In genomic region chr6:79818114-79818513, GRCm38 (mm10) we compare ENCODE assay signal across 12 mouse cellular contexts. TPM values are rescaled to one million over a fixed set of nuclear protein-coding genes. Genes with fewer than 3 reads are reported as not detected.
DNase-seq lines count a peak whose midpoint lies in the region; ATAC-seq and TF ChIP-seq lines count a peak whose summit lies in the region.
"Had no signal": no experiment of that assay in that cellular context is flagged by ENCODE, and none has a peak within 500 bp of the region (broad histone marks: within the 10 kb centered on the region; RNA-seq: fewer than 3 reads in every experiment).

No protein-coding gene starts in this region.

- TF ChIP-seq POLR2A in limb, embryonic 14.5 days (IDR thresholded peaks at IDR 0.05; ENCODE audit: borderline replicate concordance, extremely low read depth, insufficient read depth, insufficient read length): no peak

- H3K4me1 ChIP-seq in hindbrain, embryonic 14.5 days (replicated peaks; ENCODE audit: control insufficient read depth, insufficient read depth, low read length): no peaks in the 10 kb centered on the region
- no peaks in the 10 kb centered on the region for H3K4me1 ChIP-seq in hindbrain, embryonic 10.5 days (replicated peaks)
- H3K4me1 ChIP-seq in limb, embryonic 14.5 days (ENCODE audit: control insufficient read depth, insufficient read depth, low read length): no peaks in the 10 kb centered on the region
- H3K4me1 ChIP-seq: megakaryocyte, embryonic 14.5 days had no signal

- peak; percentile 77; the same call in 1 of the 2 replicates for ATAC-seq in hindbrain, embryonic 14.5 days (ENCODE audit: low FRiP score)
- peak; percentile 67 for ATAC-seq in limb, embryonic 14.5 days (ENCODE audit: low FRiP score, low read depth)

- H3K4me2 ChIP-seq in hindbrain, embryonic 14.5 days (replicated peaks): no peak overlapping the region
- no peak overlapping the region for H3K4me2 ChIP-seq in limb, embryonic 14.5 days (replicated peaks; ENCODE audit: low read depth, low read length, severe bottlenecking)

- H3K36me3 ChIP-seq in hindbrain, embryonic 14.5 days (replicated peaks; ENCODE audit: control insufficient read depth, insufficient read depth): no peaks in the 10 kb centered on the region
- H3K36me3 ChIP-seq in hindbrain, embryonic 10.5 days: no peaks in the 10 kb centered on the region
- no peaks in the 10 kb centered on the region for H3K36me3 ChIP-seq in limb, embryonic 14.5 days (ENCODE audit: control insufficient read depth, insufficient read depth, low read length)

- H3K27me3 ChIP-seq in hindbrain, embryonic 14.5 days (ENCODE audit: control insufficient read depth, insufficient read depth, low read length): no peaks in the 10 kb centered on the region
- H3K27me3 ChIP-seq in hindbrain, embryonic 10.5 days (ENCODE audit: insufficient read depth, poor library complexity, severe bottlenecking): no peaks in the 10 kb centered on the region
- H3K27me3 ChIP-seq in limb, embryonic 14.5 days (ENCODE audit: control insufficient read depth, insufficient read depth, low read length): no peaks in the 10 kb centered on the region
- H3K27me3 ChIP-seq: megakaryocyte, embryonic 14.5 days had no signal

- no peak overlapping the region for H3K4me3 ChIP-seq in hindbrain, embryonic 14.5 days (replicated peaks; ENCODE audit: low read length)
- no peak overlapping the region for H3K4me3 ChIP-seq in hindbrain, embryonic 10.5 days
- H3K4me3 ChIP-seq in limb, embryonic 14.5 days (replicated peaks; ENCODE audit: low read length): no peak overlapping the region
- H3K4me3 ChIP-seq: megakaryocyte, embryonic 14.5 days had no signal

- DNase-seq in hindbrain, embryonic 14.5 days (ENCODE audit: low spot score): no peak
- DNase-seq in hindbrain, embryonic 10.5 days (ENCODE audit: low spot score): no peak
- DNase-seq in 3134 (ENCODE audit: extremely low read depth, insufficient read length, low spot score) (peak; percentile 15), 416B (ENCODE audit: low read depth) (peak; percentile 6)
- DNase-seq in limb, embryonic 14.5 days (ENCODE audit: low spot score): no peak
- no peak for DNase-seq in embryo, embryonic 9.5 days (ENCODE audit: extremely low spot score)
- DNase-seq in ovary, postnatal 10 days (ENCODE audit: low spot score): no peak
- DNase-seq: gastrocnemius, postnatal 10 days; kidney, adult 9 months had no signal

- H3K9me3 ChIP-seq in hindbrain, embryonic 14.5 days (ENCODE audit: control insufficient read depth, low read length): no peaks in the 10 kb centered on the region
- no peaks in the 10 kb centered on the region for H3K9me3 ChIP-seq in hindbrain, embryonic 10.5 days
- no peaks in the 10 kb centered on the region for H3K9me3 ChIP-seq in limb, embryonic 14.5 days (ENCODE audit: control insufficient read depth, low read length)

- 85% methylated on average over 4 of the region's 4 CpGs for WGBS in hindbrain, embryonic 14.5 days
- WGBS in hindbrain, embryonic 10.5 days: 90% methylated on average over 4 of the region's 4 CpGs
- WGBS in limb, embryonic 14.5 days: 88% methylated on average over 4 of the region's 4 CpGs

- no peak overlapping the region for H3K9ac ChIP-seq in hindbrain, embryonic 14.5 days
- H3K9ac ChIP-seq in limb, embryonic 14.5 days (ENCODE audit: low read depth, low read length, severe bottlenecking): no peak overlapping the region

- no peak overlapping the region for H3K27ac ChIP-seq in hindbrain, embryonic 14.5 days
- H3K27ac ChIP-seq in hindbrain, embryonic 10.5 days: no peak overlapping the region
- no peak overlapping the region for H3K27ac ChIP-seq in limb, embryonic 14.5 days (replicated peaks; ENCODE audit: low read depth, low read length)

RNA-seq across cellular contexts. Expression of gene Gm20594, which starts 0.4 kb away (rescaled TPM):
- polyA plus RNA-seq in hindbrain, embryonic 14.5 days (2014; fragmentation: Nextera tagmentation; extraction: Ambion mirVana): not detected in 2 replicates
- polyA plus RNA-seq in hindbrain, embryonic 10.5 days (2016; fragmentation: Nextera tagmentation; extraction: Ambion mirVana): not detected in 2 replicates
- polyA plus RNA-seq in limb, embryonic 14.5 days (2012; rRNA removed): not detected in 2 replicates
- not detected in 2 replicates for polyA plus RNA-seq in limb, embryonic 14.5 days (2014; fragmentation: Nextera tagmentation; extraction: Ambion mirVana)
- polyA plus RNA-seq: brain, embryonic 14.5 days; embryonic facial prominence, embryonic 11.5 days had no signal

Comparison
In these comparisons a context has a peak if more than half of its experiments do, and no peak if none do; other contexts are left out.
1. DNase-seq: peak in 3134 (single experiment) and 416B (single experiment); none in hindbrain, embryonic 14.5 days (single experiment), hindbrain, embryonic 10.5 days (single experiment), limb, embryonic 14.5 days (single experiment), embryo, embryonic 9.5 days (single experiment) and ovary, postnatal 10 days (single experiment).